In the genomic region with DNA sequence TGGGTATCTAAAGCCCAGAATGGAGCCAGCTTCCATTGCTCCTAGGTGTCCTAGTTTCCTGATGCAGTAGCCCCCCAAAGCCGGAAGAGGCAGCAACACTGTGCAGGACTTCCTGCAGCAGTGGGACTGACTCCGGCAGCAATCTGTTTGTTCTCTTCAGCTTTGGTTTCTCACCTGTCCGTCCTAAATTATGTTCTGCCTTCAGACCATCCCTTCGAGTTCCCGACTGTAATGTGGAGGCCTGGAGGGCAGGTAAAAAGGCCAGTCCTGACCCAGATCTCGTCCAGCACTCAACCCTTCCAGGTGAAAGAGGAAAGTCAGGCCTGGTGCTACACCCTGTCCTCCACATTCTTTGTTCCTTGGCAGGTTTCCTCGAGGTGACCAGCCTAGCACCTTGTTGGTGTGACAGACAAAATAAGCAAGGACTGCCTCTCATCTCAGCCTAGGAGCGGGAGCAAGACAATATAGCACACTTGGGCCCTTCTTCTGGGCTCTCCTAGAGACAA, we compare ENCODE assay signal across 8 mouse cellular contexts. TPM values are rescaled to one million over a fixed set of nuclear protein-coding genes. Genes with fewer than 3 reads are reported as not detected.
DNase-seq lines count a peak whose midpoint lies in the region; ATAC-seq and TF ChIP-seq lines count a peak whose summit lies in the region.

No protein-coding gene starts in this region.

- no peak for DNase-seq in heart, embryonic 10.5 days (ENCODE audit: low spot score)
- DNase-seq in heart, postnatal 4 days: no peak
- peak; percentile 50 for DNase-seq in T-cell, adult 2 months (ENCODE audit: low spot score)
- peak; percentile 61 for DNase-seq in lung, adult 2 months
- peak; percentile 58 for DNase-seq in thymus, postnatal 25 days
- DNase-seq in spleen, postnatal 14 days (ENCODE audit: low spot score in 2 of 2): no peak
- DNase-seq in urinary bladder, postnatal 14 days (ENCODE audit: low spot score): no peak

- peak overlapping the region; percentile 55 for H3K9ac ChIP-seq in heart, embryonic 16.5 days (ENCODE audit: low read length)

- H3K4me3 ChIP-seq in heart, embryonic 10.5 days: peak overlapping the region; percentile 67
- H3K4me3 ChIP-seq in heart, embryonic 16.5 days (ENCODE audit: low read length): no peak overlapping the region
- H3K4me3 ChIP-seq in lung, adult 2 months (replicated peaks; ENCODE audit: extremely low read depth, low read depth, low read length): no peak overlapping the region

- 29% methylated on average over 8 of the region's 8 CpGs for WGBS in heart, embryonic 10.5 days
- WGBS in heart, embryonic 16.5 days: 35% methylated on average over 8 of the region's 8 CpGs
- 41% methylated on average over 8 of the region's 8 CpGs for WGBS in lung, adult 2 months

- H3K4me2 ChIP-seq in heart, embryonic 16.5 days (ENCODE audit: low read depth, low read length): peak overlapping the region; percentile 79

- no peaks in the 10 kb centered on the region for H3K27me3 ChIP-seq in heart, embryonic 10.5 days (ENCODE audit: insufficient read depth, poor library complexity, severe bottlenecking)
- no peaks in the 10 kb centered on the region for H3K27me3 ChIP-seq in heart, embryonic 16.5 days (ENCODE audit: control insufficient read depth, insufficient read depth, low read length)

- no peak for TF ChIP-seq CTCF in lung, adult 2 months (IDR thresholded peaks at IDR 0.05; ENCODE audit: insufficient read depth, low read length)

- no peaks in the 10 kb centered on the region for H3K9me3 ChIP-seq in heart, embryonic 10.5 days
- no peaks in the 10 kb centered on the region for H3K9me3 ChIP-seq in heart, embryonic 16.5 days (replicated peaks; ENCODE audit: control insufficient read depth, low read length)

- no peak for TF ChIP-seq POLR2A in lung, adult 2 months (IDR thresholded peaks at IDR 0.05; ENCODE audit: borderline replicate concordance, extremely low read depth, low read depth, low read length)

- H3K4me1 ChIP-seq in heart, embryonic 10.5 days: peaks cover 92% of the 10 kb centered on the region
- peaks cover 71% of the 10 kb centered on the region for H3K4me1 ChIP-seq in heart, embryonic 16.5 days (ENCODE audit: control insufficient read depth, insufficient read depth, low read length)
- peaks cover 35% of the 10 kb centered on the region for H3K4me1 ChIP-seq in lung, adult 2 months (ENCODE audit: control insufficient read depth, insufficient read depth, low read length)

- peak overlapping the region; percentile 97 for H3K27ac ChIP-seq in heart, embryonic 10.5 days
- H3K27ac ChIP-seq in heart, embryonic 16.5 days (ENCODE audit: low read length): peak overlapping the region; percentile 99

- no peak for ATAC-seq in heart, embryonic 16.5 days (replicated peaks; ENCODE audit: extremely low read depth, insufficient read depth, low FRiP score)

- no peaks in the 10 kb centered on the region for H3K36me3 ChIP-seq in heart, embryonic 10.5 days
- no peaks in the 10 kb centered on the region for H3K36me3 ChIP-seq in heart, embryonic 16.5 days (ENCODE audit: control insufficient read depth, insufficient read depth)

RNA-seq across cellular contexts. Expression of a gene that starts 6.3 kb away (rescaled TPM):
- 28.7 and 35.3 TPM in 2 replicates for polyA plus RNA-seq in heart, embryonic 10.5 days (2016; fragmentation: Nextera tagmentation; extraction: Ambion mirVana)
- 10 to 100 TPM; 85.8 to 86.2 TPM for total RNA-seq in heart, postnatal 4 days (2021)
- 25.4 and 32.4 TPM in 2 replicates for polyA plus RNA-seq in heart, embryonic 16.5 days (2015; fragmentation: Nextera tagmentation; extraction: Ambion mirVana)
- 50.0 and 79.4 TPM in 2 replicates for polyA plus RNA-seq in lung, adult 2 months (2012; rRNA removed)

RNA-seq across cellular contexts. Expression of a gene that starts 56.0 kb away (rescaled TPM):
- polyA plus RNA-seq in heart, embryonic 10.5 days (2016; fragmentation: Nextera tagmentation; extraction: Ambion mirVana): 26.7 and 33.8 TPM in 2 replicates
- total RNA-seq in heart, postnatal 4 days (2021): 10 to 100 TPM; 34.1 to 39.3 TPM
- polyA plus RNA-seq in heart, embryonic 16.5 days (2015; fragmentation: Nextera tagmentation; extraction: Ambion mirVana): 25.1 and 25.9 TPM in 2 replicates
- 27.2 and 33.9 TPM in 2 replicates for polyA plus RNA-seq in lung, adult 2 months (2012; rRNA removed)

Comparison
In these comparisons a context has a peak if more than half of its experiments do, and no peak if none do; other contexts are left out.
1. DNase-seq: peak in T-cell, adult 2 months (single experiment), lung, adult 2 months (single experiment) and thymus, postnatal 25 days (single experiment); none in heart, embryonic 10.5 days (single experiment), heart, postnatal 4 days (single experiment), spleen, postnatal 14 days (0 of 2) and urinary bladder, postnatal 14 days (single experiment).